Mouse (Mus musculus) lung, postnatal 0 days (tissue): ENCODE measurements around the gene Mphosph10.

Experiments
- CTCF ChIP-seq: IDR thresholded peaks from 2 replicates; pipeline ENCODE4 v1.5.1; 2016; ENCODE audit warnings: antibody characterized with exemption, mild to moderate bottlenecking
- EP300 ChIP-seq: IDR thresholded peaks from 2 replicates; pipeline ENCODE4 v1.6.1; 2016; ENCODE audit warnings: antibody characterized with exemption, mild to moderate bottlenecking, control low read depth

DNA sequence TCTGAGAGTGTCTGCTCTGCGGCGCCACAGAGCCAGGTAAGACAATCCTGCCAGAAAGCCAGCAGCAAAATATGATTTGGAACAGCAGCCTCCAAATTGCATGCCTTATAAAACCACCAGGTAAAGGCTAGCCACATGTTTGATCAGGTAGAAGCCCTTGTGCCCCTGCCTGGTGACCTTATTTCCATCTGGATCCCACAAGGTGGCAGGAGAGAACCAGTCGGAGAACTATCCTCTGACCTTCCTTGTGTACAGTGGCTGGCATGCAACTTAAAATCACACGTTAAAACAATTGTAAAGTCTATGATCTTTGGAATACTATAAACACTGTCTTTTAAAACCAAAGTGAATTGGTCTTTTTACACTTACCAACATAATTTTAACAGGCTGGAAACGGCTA is 32.8 kb upstream of the Mphosph10 start:
- TF ChIP-seq CTCF, result peak; percentile 32; the same call in 1 of the 2 replicates
- no peak for TF ChIP-seq EP300
